Mouse (Mus musculus): ENCODE measurements at regions not wholly inside any gene's neighbourhood (a gene's known extent, or its start where the extent isn't known, plus 50 kb on each side); places are given as distances from the start of the nearest gene placed in this dataset.

GRCm38 (mm10) chr17:75768654-75769053 is 216.9 kb upstream of the Fam98a start:
- 80% methylated on average over 6 of the region's 6 CpGs for WGBS
- Histone ChIP-seq H3K4me1 (ENCODE audit: control insufficient read depth, insufficient read depth, low read length) (no peaks in the 10 kb centered on the region), H3K4me2 (ENCODE audit: low read depth, low read length) (no peak overlapping the region), H3K27ac (replicated peaks; ENCODE audit: low read depth, low read length) (no peak overlapping the region), H3K36me3 (ENCODE audit: control insufficient read depth, insufficient read depth, low read length) (no peaks in the 10 kb centered on the region), H3K9ac (ENCODE audit: low read depth, low read length) (no peak overlapping the region), H3K9me3 (ENCODE audit: control insufficient read depth, low read length) (no peaks in the 10 kb centered on the region), H3K4me3 (ENCODE audit: low read depth, low read length) (no peak overlapping the region), H3K27me3 (replicated peaks; ENCODE audit: control insufficient read depth, insufficient read depth, low read length) (no peaks in the 10 kb centered on the region)
- ATAC-seq (ENCODE audit: low read depth) = no peak
- no peak for DNase-seq (ENCODE audit: low spot score)

GRCm38 (mm10) chr17:75763391-75763790 is 211.6 kb upstream of the Fam98a start:
- H3K27me3 ChIP-seq (replicated peaks; ENCODE audit: control insufficient read depth, insufficient read depth, low read length) = no peaks in the 10 kb centered on the region
- no peak overlapping the region for H3K4me3 ChIP-seq (ENCODE audit: low read depth, low read length)
- H3K4me2 ChIP-seq (ENCODE audit: low read depth, low read length) = no peak overlapping the region
- H3K4me1 ChIP-seq (ENCODE audit: control insufficient read depth, insufficient read depth, low read length) = no peaks in the 10 kb centered on the region
- 85% methylated on average over 2 of the region's 2 CpGs for WGBS
- H3K27ac ChIP-seq (replicated peaks; ENCODE audit: low read depth, low read length) = no peak overlapping the region
- H3K36me3 ChIP-seq (ENCODE audit: control insufficient read depth, insufficient read depth, low read length) = no peaks in the 10 kb centered on the region
- no peak for ATAC-seq (ENCODE audit: low read depth)
- H3K9ac ChIP-seq (ENCODE audit: low read depth, low read length) = no peak overlapping the region
- no peak for DNase-seq (ENCODE audit: low spot score)
- H3K9me3 ChIP-seq (ENCODE audit: control insufficient read depth, low read length) = no peaks in the 10 kb centered on the region

- Histone ChIP-seq H3K9me3 (ENCODE audit: control insufficient read depth, low read length) (no peaks in the 10 kb centered on the region), H3K27ac (replicated peaks; ENCODE audit: low read depth, low read length) (no peak overlapping the region), H3K9ac (ENCODE audit: low read depth, low read length) (no peak overlapping the region), H3K36me3 (ENCODE audit: control insufficient read depth, insufficient read depth, low read length) (no peaks in the 10 kb centered on the region), H3K4me1 (ENCODE audit: control insufficient read depth, insufficient read depth, low read length) (no peaks in the 10 kb centered on the region), H3K27me3 (replicated peaks; ENCODE audit: control insufficient read depth, insufficient read depth, low read length) (no peaks in the 10 kb centered on the region), H3K4me3 (ENCODE audit: low read depth, low read length) (no peak overlapping the region), H3K4me2 (ENCODE audit: low read depth, low read length) (no peak overlapping the region)
- no peak for DNase-seq (ENCODE audit: low spot score)
- ATAC-seq (ENCODE audit: low read depth) = no peak
- WGBS = 86% methylated on average over 5 of the region's 5 CpGs
Observed at GRCm38 (mm10) chr17:75756487-75756886, 204.7 kb upstream of the Fam98a start.

- Histone ChIP-seq H3K27me3 (replicated peaks; ENCODE audit: control insufficient read depth, insufficient read depth, low read length) (no peaks in the 10 kb centered on the region), H3K4me1 (ENCODE audit: control insufficient read depth, insufficient read depth, low read length) (no peaks in the 10 kb centered on the region), H3K4me3 (ENCODE audit: low read depth, low read length) (no peak overlapping the region), H3K36me3 (ENCODE audit: control insufficient read depth, insufficient read depth, low read length) (no peaks in the 10 kb centered on the region), H3K9ac (ENCODE audit: low read depth, low read length) (no peak overlapping the region), H3K9me3 (ENCODE audit: control insufficient read depth, low read length) (no peaks in the 10 kb centered on the region), H3K27ac (replicated peaks; ENCODE audit: low read depth, low read length) (no peak overlapping the region), H3K4me2 (ENCODE audit: low read depth, low read length) (no peak overlapping the region)
- ATAC-seq (ENCODE audit: low read depth) (no peak), DNase-seq (ENCODE audit: low spot score) (no peak)
- WGBS = 91% methylated on average over 4 of the region's 4 CpGs
Observed at GRCm38 (mm10) chr17:75716458-75716857, 164.7 kb upstream of the Fam98a start.

- no peak overlapping the region for H3K4me2 ChIP-seq (ENCODE audit: low read depth, low read length)
- no peak for DNase-seq (ENCODE audit: low spot score)
Observed at GRCm38 (mm10) chr17:75714578-75714977, 162.8 kb upstream of the Fam98a start.

GRCm38 (mm10) chr17:75714059-75714458 is 162.3 kb upstream of the Fam98a start:
- H3K4me1 ChIP-seq (ENCODE audit: control insufficient read depth, insufficient read depth, low read length) = no peaks in the 10 kb centered on the region
- no peak overlapping the region for H3K27ac ChIP-seq (replicated peaks; ENCODE audit: low read depth, low read length)
- no peaks in the 10 kb centered on the region for H3K36me3 ChIP-seq (ENCODE audit: control insufficient read depth, insufficient read depth, low read length)
- WGBS = 79% methylated on average over 1 of the region's 1 CpGs
- H3K9me3 ChIP-seq (ENCODE audit: control insufficient read depth, low read length) = no peaks in the 10 kb centered on the region
- H3K4me2 ChIP-seq (ENCODE audit: low read depth, low read length) = no peak overlapping the region
- no peaks in the 10 kb centered on the region for H3K27me3 ChIP-seq (replicated peaks; ENCODE audit: control insufficient read depth, insufficient read depth, low read length)
- DNase-seq (ENCODE audit: low spot score) (no peak), ATAC-seq (ENCODE audit: low read depth) (no peak)
- no peak overlapping the region for H3K9ac ChIP-seq (ENCODE audit: low read depth, low read length)
- no peak overlapping the region for H3K4me3 ChIP-seq (ENCODE audit: low read depth, low read length)

More at GRCm38 (mm10) chr17:75714578-75714977, 162.8 kb upstream of the Fam98a start:
- Histone ChIP-seq H3K36me3 (ENCODE audit: control insufficient read depth, insufficient read depth, low read length) (no peaks in the 10 kb centered on the region), H3K4me3 (ENCODE audit: low read depth, low read length) (no peak overlapping the region), H3K9ac (ENCODE audit: low read depth, low read length) (no peak overlapping the region), H3K27me3 (replicated peaks; ENCODE audit: control insufficient read depth, insufficient read depth, low read length) (no peaks in the 10 kb centered on the region), H3K9me3 (ENCODE audit: control insufficient read depth, low read length) (no peaks in the 10 kb centered on the region), H3K27ac (replicated peaks; ENCODE audit: low read depth, low read length) (no peak overlapping the region), H3K4me1 (ENCODE audit: control insufficient read depth, insufficient read depth, low read length) (no peaks in the 10 kb centered on the region)
- ATAC-seq (ENCODE audit: low read depth) = no peak

- Histone ChIP-seq H3K27me3 (replicated peaks; ENCODE audit: control insufficient read depth, insufficient read depth, low read length) (no peaks in the 10 kb centered on the region), H3K9me3 (ENCODE audit: control insufficient read depth, low read length) (no peaks in the 10 kb centered on the region), H3K27ac (replicated peaks; ENCODE audit: low read depth, low read length) (no peak overlapping the region), H3K36me3 (ENCODE audit: control insufficient read depth, insufficient read depth, low read length) (no peaks in the 10 kb centered on the region), H3K4me1 (ENCODE audit: control insufficient read depth, insufficient read depth, low read length) (no peaks in the 10 kb centered on the region), H3K4me3 (ENCODE audit: low read depth, low read length) (no peak overlapping the region), H3K9ac (ENCODE audit: low read depth, low read length) (no peak overlapping the region), H3K4me2 (ENCODE audit: low read depth, low read length) (no peak overlapping the region)
- no peak for ATAC-seq (ENCODE audit: low read depth)
- WGBS = 85% methylated on average over 4 of the region's 4 CpGs
- no peak for DNase-seq (ENCODE audit: low spot score)
Observed at GRCm38 (mm10) chr17:75707687-75708086, 155.9 kb upstream of the Fam98a start.

- no peaks in the 10 kb centered on the region for H3K4me1 ChIP-seq (ENCODE audit: control insufficient read depth, insufficient read depth, low read length)
- H3K9me3 ChIP-seq (ENCODE audit: control insufficient read depth, low read length) = no peaks in the 10 kb centered on the region
- DNase-seq (ENCODE audit: low spot score) (no peak), ATAC-seq (ENCODE audit: low read depth) (no peak)
- no peak overlapping the region for H3K4me3 ChIP-seq (ENCODE audit: low read depth, low read length)
- H3K36me3 ChIP-seq (ENCODE audit: control insufficient read depth, insufficient read depth, low read length) = no peaks in the 10 kb centered on the region
- H3K9ac ChIP-seq (ENCODE audit: low read depth, low read length) = no peak overlapping the region
- WGBS = 76% methylated on average over 2 of the region's 2 CpGs
- H3K27me3 ChIP-seq (replicated peaks; ENCODE audit: control insufficient read depth, insufficient read depth, low read length) = no peaks in the 10 kb centered on the region
- H3K4me2 ChIP-seq (ENCODE audit: low read depth, low read length) = no peak overlapping the region
- H3K27ac ChIP-seq (replicated peaks; ENCODE audit: low read depth, low read length) = no peak overlapping the region
Observed at GRCm38 (mm10) chr17:75705357-75705756, 153.6 kb upstream of the Fam98a start.

- H3K4me1 ChIP-seq (ENCODE audit: control insufficient read depth, insufficient read depth, low read length) = no peaks in the 10 kb centered on the region
- no peaks in the 10 kb centered on the region for H3K36me3 ChIP-seq (ENCODE audit: control insufficient read depth, insufficient read depth, low read length)
- DNase-seq (ENCODE audit: low spot score) (peak; percentile 17), ATAC-seq (ENCODE audit: low read depth) (0 out of 2 replicates have a peak, but pooled peaks have one; percentile 37)
- no peaks in the 10 kb centered on the region for H3K9me3 ChIP-seq (ENCODE audit: control insufficient read depth, low read length)
- no peaks in the 10 kb centered on the region for H3K27me3 ChIP-seq (replicated peaks; ENCODE audit: control insufficient read depth, insufficient read depth, low read length)
- H3K4me2 ChIP-seq (ENCODE audit: low read depth, low read length) = no peak overlapping the region
- no peak overlapping the region for H3K9ac ChIP-seq (ENCODE audit: low read depth, low read length)
- no peak overlapping the region for H3K27ac ChIP-seq (replicated peaks; ENCODE audit: low read depth, low read length)
- H3K4me3 ChIP-seq (ENCODE audit: low read depth, low read length) = no peak overlapping the region
- 60% methylated on average over 8 of the region's 8 CpGs for WGBS
Observed at GRCm38 (mm10) chr17:75703865-75704264, 152.1 kb upstream of the Fam98a start.

All from embryonic facial prominence, embryonic 14.5 days (tissue).